Mouse (Mus musculus): ENCODE measurements around the gene Nlrp1a.
A peak's percentile ranks its signal among the peaks of the same experiment; 100 is the strongest.

The Nlrp1a gene

DNA sequence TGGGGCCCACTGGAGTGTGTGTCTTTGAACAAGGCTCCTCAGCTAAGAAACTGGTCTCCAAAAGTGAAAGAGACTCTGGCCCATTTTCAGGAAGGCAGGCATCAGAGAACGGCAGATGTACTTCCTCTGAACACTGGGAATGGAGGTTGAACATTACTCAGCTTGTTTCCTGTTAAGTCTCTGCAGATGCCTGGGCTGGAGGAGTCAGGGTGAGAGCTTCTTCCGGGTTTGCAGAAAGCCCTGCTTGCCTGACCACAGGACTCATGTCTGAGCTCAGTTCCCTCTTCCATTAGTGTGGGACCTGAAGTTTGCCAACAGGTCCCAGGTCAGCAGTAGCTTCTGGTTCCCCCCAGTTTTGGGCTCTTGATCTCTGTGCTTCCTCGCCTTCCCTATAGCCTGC lies at the start of gene Nlrp1a:
Gene Nlrp1a, minus strand, starts transcription at position 44 of the 400 bp plus-strand sequence.
- DNase-seq (ENCODE audit: low read depth, low spot score) = no peak

DNA sequence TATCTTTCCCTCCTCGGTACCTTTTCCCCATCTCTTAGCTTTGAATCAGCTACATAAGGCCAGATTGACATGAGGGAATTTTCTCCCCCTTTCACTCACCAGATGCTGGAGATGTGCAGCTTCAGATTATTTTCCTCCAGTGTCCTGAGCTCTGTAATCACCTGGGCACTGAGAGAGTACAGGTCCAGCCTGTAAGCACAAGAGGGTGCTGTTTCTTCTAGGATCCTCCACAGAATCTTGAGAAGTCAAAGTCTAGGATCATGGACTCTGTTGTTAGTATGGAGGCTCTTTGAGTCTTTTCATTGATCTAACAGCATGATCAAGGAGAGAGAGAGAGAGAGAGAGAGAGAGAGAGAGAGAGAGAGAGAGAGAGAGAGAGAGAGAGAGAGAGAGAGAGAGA lies 25.1 kb upstream of the Nlrp1a start:
- DNase-seq (ENCODE audit: low read depth, low spot score) = no peak

DNA sequence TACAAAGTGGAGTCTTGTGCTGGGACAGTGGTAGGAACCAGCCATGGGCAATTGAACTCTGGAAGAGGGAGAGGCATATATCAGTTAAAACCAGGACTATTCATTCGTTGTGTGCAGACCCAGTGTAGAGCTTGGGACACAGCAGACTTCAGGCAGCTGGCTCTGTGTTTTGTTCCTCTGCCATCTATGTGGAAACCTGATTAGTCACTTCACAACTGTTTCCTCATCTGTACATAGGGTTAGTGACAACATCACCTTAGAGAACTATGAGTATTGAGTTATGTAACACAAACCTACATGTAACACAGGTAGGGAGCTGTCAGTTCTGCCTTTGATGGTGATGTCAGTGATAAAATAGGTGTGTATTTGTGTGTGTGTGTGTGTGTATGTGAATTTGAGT lies 19.6 kb upstream of the Nlrp1a start:
- DNase-seq (ENCODE audit: low read depth, low spot score) = no peak

- DNase-seq (ENCODE audit: low read depth, low spot score) = no peak
Observed at GRCm38 (mm10) chr11:71159439-71160136, 15.1 kb upstream of the Nlrp1a start.

DNA sequence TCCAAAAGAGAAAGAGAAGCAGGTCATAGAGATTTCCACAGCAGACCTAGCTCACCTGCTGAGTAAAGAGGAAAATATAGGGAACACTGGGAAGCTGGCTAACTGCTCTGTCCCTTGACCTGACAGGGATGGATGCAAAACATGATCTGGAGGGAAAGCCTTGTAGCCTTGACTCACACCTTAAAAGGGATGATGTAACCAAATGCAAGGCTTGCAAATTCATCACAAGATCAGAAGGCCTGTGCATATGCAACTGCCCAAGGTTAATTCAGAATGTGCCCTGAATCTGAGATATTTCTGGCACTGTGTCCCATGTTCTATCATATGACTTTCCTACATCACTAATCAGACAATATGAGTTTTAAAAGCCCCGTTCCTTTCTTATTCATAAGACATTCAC lies 10.8 kb upstream of the Nlrp1a start:
- peak; percentile 71 for DNase-seq (ENCODE audit: low read depth, low spot score)

DNA sequence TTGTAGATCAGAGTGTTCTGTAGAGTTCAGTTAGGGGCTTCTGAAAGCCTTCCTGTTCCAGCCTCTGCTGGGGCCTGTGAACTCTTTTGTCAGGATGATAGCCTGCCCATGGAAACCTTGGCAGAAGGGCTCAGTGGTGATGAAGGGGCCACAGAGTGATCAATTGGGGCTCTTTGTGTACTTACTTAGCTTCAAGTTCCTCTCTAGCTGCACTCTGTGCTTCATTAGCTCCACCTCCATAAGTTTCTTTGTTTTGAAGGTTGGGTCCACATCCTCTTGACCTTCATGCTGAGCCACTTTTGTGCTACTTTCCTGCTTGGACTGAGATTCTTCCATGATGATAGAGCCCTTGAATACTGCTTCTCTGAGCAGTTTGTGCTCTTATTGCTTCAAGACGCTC lies 2.5 kb downstream of the Nlrp1a start:
- DNase-seq (ENCODE audit: low read depth, low spot score) = no peak

GRCm38 (mm10) chr11:71107128-71107527 lies 37.4 kb downstream of the Nlrp1a start:
- DNase-seq (ENCODE audit: low read depth, low spot score) = no peak

DNA sequence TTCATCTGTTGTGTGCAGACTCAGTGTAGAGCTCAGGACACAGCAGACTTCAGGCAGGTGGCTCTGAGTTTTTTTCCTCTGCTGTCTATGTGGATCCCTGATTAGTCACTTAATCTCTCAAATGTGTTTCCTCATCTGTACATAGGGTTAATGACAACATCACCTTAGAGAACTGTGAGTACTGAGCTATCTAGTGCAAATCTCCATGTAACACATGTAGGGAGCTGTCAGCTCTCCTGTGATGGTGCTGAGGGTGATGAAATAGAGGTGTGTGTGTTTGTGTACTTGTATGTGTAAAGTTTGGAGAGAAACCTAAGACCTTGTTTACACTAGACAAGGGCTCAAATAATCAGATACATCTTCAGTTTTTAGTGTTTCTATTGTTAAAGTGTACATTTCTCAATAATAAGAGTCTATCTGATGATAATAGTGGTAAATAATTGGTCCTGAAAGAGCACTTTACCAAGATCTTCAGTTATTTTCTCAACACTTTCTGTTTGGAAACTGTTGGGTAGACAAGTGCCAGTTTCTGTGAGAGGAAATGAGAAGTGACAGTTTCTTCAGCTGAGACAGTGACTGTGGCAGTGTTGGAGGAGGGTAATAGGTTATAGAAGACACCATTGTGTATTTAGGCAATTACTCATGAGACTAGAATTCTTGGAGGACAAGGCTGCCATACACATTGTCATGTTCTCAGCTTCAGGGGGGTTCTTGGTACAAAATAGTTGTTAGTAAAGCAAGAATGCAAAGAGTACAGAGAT lies 38.1 kb downstream of the Nlrp1a start:
- DNase-seq (ENCODE audit: low read depth, low spot score) = no peak

GRCm38 (mm10) chr11:71103931-71104330 lies 40.6 kb downstream of the Nlrp1a start:
- DNase-seq (ENCODE audit: low read depth, low spot score) = no peak

DNA sequence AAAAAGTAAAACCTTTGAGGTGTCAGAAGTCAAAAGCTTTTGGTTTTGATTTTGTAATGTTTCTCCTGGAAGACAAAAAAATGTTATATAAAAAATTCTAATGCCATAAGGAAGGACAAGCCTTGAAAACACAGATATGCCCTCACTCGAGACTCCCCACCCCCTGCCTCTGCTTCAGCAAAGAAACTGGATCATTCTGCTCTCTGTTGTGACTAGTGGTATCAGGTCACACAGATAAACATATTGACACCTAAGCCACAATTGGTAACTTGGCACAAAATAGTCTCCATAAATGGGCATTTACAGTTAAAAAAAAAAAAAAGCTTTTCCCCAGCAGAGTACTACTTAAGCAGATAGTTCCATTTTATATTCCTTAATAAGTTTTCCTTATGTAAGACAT lies 68.2 kb downstream of the Nlrp1a start:
- no peak for DNase-seq (ENCODE audit: low read depth, low spot score)

DNA sequence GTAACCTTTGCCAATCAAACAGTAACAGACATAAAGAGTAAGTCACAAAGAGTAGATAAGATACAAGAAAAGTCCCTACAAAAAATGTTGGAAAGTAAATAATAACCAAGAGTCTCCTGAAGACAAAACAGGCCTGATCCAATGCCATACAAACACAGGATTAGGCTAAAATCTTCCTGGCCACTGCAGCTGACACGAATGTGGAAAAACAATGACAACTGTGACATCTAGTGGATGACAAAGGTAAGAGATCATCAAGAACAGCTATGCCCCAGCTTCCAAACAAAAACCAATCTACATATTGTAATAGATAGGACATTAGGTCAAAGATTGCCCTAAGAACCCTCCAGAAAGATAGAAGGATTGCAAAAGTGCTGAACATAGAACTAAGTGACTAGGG lies 92.0 kb downstream of the Nlrp1a start:
- peak; percentile 49 for DNase-seq (ENCODE audit: low read depth, low spot score)
